Mouse (Mus musculus) urinary bladder, postnatal 25 days (tissue): ENCODE measurements around the gene Fam107a.
"Not testable (repeated sequence)": the region's sequence is repeated elsewhere in the genome, so short reads cannot be mapped to it uniquely, and the experiment has no call there.

Experiments
- DNase-seq: peaks from one replicate; pipeline ENCODE4 v3.0.0; 2022; ENCODE audit warnings: low spot score

The Fam107a gene

GRCm38 (mm10) chr14:8316366-8317193 lies 1.2 kb downstream of the Fam107a start:
- DNase-seq: no peak

DNA sequence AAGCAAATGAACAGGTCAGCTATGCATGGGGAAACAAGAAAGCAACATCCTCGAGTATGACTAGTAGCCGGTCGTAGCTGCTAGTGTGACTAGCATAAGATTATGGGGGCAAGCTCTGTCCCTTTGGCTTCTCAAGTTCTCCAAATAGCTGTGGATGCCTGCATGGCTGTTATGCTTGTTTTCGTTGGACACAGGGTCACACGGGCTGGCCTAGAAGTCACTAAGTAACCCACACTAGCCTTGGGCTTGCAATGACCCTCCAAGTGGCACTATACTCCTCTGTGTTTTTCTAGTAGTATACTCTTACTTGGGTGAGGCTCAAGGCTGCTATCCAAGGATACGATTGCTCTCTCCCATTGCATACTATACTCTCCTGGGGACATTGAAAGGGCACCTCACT lies 2.7 kb downstream of the Fam107a start:
- no peak for DNase-seq

DNA sequence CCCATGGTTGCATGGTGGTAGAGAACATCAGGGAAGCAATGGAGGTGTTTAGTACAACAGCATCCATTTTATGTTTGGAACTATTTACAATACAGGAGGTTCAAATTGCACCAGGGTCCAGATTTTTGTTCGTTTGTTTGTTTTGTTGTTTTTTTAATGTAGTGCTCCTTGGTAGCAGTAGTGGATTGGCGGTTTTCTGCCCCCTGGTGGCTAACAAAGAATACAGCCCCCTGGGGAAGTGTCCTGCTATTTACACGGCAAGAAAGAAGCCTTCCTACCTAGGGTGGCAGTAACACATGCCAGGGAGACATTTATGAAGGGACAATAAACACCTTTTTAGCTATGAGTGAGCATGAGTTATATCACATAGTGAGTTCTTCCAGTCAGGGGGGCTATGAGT lies 3.3 kb downstream of the Fam107a start:
- DNase-seq: peak; percentile 21

GRCm38 (mm10) chr14:8313877-8314276 lies 3.9 kb downstream of the Fam107a start:
- DNase-seq: no peak

DNA sequence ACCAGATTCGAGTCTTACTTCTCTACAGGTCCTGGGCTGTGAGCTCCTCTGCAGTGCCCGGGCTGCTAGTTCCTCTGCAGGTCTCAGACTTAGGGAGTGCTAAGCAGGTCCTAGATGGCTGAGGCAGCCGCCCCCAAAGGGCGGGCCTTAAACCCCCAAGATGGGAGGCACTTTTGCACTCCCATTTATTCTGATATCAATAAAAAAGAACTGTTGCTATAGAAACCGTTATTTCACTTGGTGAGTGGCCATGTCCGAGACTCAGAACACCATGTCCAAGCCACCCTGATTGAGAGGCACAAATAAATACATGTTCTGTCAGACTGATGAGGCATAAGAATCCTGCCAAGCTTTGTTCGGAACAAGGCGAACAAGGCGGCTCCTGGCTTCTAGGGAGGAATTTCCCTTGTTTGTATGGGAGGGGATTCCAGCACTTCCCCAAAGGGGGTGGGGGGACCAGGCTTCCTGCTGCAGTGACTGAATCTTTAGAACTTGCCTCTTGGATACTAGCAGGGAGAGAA lies 8.1 kb downstream of the Fam107a start:
- DNase-seq: no peak

GRCm38 (mm10) chr14:8308650-8309049 lies 9.2 kb downstream of the Fam107a start:
- no peak for DNase-seq

DNA sequence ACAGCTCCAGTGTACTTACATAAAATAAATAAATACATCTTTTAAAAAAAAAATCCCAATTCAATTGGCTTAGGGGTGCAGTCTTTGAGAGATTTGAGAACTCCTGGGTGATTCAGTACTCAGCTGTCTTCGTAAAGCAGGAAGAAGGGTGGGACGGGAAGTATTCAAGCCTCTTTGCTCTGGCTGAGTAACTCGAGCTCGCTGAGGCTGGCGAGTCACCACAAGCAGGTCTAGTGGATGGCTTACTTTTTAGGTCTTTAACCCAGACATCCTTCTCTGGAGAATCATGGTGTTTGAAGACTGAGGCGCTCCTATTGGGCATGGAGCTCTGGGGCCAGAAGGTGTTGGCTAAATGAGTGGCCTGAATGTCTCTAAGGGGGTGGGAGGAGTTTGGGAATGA lies 10.9 kb downstream of the Fam107a start:
- no peak for DNase-seq

DNA sequence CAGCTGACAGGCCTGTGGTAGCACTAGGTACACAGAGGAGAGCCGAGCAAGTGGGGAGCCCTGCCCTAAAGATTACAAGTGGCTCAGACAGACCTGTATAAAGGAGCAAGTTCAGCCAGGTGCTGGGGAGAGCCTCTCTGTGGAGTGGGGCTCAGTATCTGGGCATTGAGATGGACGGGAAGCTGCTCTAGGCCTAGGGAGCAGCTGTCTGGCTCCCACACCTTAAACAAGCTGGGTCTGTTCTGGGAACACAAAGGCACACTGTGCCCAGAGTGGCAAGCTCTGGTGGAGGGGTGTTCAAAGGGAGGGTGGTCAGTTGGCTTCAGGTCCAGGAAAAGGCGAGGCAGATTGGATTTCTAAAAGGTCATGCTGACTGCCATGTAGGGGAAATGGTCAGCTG lies 12.8 kb downstream of the Fam107a start:
- DNase-seq: no peak

- no peak for DNase-seq
These were observed 13.7 kb downstream of the Fam107a start for GRCm38 (mm10) chr14:8304082-8304481.

- no peak for DNase-seq
These were observed 15.1 kb downstream of the Fam107a start for GRCm38 (mm10) chr14:8302687-8303086.

GRCm38 (mm10) chr14:8300281-8300680 lies 17.5 kb downstream of the Fam107a start:
- peak; percentile 31 for DNase-seq

- peak; percentile 20 for DNase-seq
These were observed 19.9 kb downstream of the Fam107a start for GRCm38 (mm10) chr14:8297889-8298293.

GRCm38 (mm10) chr14:8294257-8294656 lies 23.6 kb downstream of the Fam107a start:
- no peak for DNase-seq

GRCm38 (mm10) chr14:8286595-8286994 lies 31.2 kb downstream of the Fam107a start:
- peak; percentile 54 for DNase-seq

DNA sequence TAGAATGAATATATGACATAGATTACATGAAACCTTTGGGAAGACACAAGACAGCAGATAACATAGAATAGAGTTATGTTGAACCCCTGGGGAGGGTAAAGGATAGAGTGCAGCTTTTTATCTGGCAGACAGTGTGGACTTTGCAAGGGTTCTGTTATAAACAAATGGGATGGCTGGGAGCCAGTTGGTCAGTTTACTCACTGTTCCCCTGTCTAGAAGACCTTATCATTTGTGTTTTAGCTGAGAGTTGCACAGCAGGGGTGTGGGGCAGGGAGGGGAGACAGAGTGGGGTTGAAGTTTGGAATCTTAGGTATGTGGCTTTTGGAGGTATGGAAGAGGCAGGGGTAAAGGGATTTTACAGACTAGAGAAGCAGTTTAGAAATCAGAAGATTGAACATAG lies 34.0 kb downstream of the Fam107a start:
- no peak for DNase-seq

DNA sequence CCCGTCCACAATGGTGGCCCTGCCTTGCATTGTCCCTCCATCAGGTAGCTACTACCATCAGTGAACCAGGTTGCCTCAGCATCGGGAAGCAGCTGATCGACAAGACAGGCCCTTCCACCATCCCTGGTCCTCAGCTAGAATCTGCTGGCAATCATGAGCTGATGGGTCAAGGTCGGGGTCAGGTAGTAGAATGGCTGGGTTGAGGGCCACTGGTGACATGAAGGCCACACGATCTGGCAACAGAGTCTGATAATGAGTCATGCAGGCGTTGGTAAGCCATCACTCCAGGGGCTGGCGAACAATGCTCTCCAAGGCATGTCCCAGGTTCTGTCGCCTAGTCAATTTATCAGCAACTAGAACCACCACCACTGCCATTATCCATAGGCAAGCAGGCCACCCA lies 46.5 kb downstream of the Fam107a start:
- not testable (repeated sequence) for DNase-seq

DNA sequence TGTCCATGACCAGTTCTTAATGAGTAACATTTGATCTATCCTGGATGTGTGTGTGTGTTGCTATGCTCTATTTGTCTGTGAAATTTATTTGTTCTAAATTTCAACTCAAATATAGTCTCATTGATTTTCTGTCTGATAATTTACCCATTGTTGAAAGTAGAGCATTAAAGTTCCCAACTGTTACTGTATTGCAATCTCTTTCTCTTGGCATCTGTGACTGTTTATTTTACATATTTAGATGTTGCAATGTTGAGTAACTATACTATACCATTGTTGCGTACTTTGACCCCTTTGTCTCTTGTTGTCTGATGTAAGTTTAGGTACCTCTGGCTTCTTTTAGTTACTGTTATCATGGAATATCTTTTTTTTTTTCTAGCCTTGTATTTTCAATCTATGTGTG lies 53.4 kb downstream of the Fam107a start:
- DNase-seq: no peak

- DNase-seq: no peak
These were observed 55.6 kb downstream of the Fam107a start for GRCm38 (mm10) chr14:8262242-8262641.

DNA sequence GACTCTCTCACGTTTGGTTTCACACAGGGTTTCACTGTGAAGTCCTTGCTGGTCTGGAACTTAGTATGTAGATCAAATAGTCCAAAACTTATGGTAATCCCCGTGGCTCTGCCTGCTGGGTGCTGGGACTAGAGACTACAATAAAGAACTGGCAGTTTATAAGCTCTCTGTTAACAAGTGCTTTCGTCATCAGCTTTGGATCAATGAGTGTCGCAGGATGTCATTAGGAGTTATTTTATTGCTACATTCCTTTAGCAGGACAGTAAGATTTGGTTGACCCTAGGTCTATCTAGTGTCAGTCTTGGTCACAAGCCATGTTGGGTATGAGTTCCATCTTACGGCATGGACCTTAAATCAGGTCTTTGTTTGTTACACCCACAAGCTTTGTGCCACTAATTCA lies 57.6 kb downstream of the Fam107a start:
- DNase-seq: no peak

GRCm38 (mm10) chr14:8259166-8259565 lies 58.7 kb downstream of the Fam107a start, which contains the start of gene Acox2:
Acox2 (minus strand) TSS chr14:8259353.
- DNase-seq: no peak

DNA sequence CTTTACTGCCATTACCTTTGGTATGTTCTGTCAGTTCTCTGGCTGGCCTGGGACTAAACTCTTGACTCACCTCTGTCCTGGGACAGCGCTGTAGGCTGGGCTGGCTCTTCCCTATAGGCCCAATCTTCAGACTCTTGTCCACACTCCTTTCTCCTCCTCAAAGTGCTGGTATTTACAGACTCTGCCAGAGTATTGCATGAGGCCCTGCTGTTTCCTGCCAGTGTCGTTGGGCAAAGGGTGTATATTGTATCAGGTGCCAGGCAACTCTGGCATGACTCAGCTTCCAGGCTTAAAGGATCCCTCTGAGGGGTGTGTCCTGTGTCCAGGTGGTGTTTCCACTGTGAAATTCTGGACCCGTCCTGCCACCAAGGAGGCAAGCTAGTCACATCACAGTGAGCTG lies 59.1 kb downstream of the Fam107a start:
- no peak for DNase-seq

GRCm38 (mm10) chr14:8258335-8258627 lies 59.5 kb downstream of the Fam107a start:
- DNase-seq: no peak

GRCm38 (mm10) chr14:8257521-8258334 lies 60.1 kb downstream of the Fam107a start:
- DNase-seq: no peak
